Mouse (Mus musculus) G1E (cell line): ENCODE data around the gene Cdc42bpa. TPM values are rescaled to one million over a fixed set of nuclear protein-coding genes. Genes with fewer than 3 reads are reported as not detected.

Experiments used
- ATAC-seq: 2 replicates; pipeline ENCODE4 v1.8.0; 2016; ENCODE audit warnings: mild to moderate bottlenecking; ENCODE audit not compliant: insufficient number of reproducible peaks, poor library complexity, low FRiP score, severe bottlenecking; ENCODE audit errors: extremely low read depth
- DNase-seq: peaks from one replicate; pipeline ENCODE4 v3.0.0; 2012; ENCODE audit warnings: low spot score
- H3K27me3 ChIP-seq: 2 replicates; pipeline ENCODE4 v1.6.1; 2012; ENCODE audit warnings: mild to moderate bottlenecking, low read length, inconsistent platforms; ENCODE audit not compliant: insufficient read depth
- H3K36me3 ChIP-seq: replicated peaks from 2 replicates; pipeline ENCODE3; 2012; ENCODE audit warnings: mild to moderate bottlenecking, inconsistent platforms
- H3K4me1 ChIP-seq: 2 replicates; pipeline ENCODE4 v1.6.1; 2012; ENCODE audit warnings: low read depth, low read length, inconsistent platforms, mixed read lengths; ENCODE audit not compliant: insufficient read depth
- H3K4me3 ChIP-seq: 2 replicates; pipeline ENCODE4 v1.5.1; 2012; ENCODE audit warnings: low read depth, mild to moderate bottlenecking, inconsistent platforms, low read length, moderate library complexity, mixed read lengths
- H3K9me3 ChIP-seq: replicated peaks from 2 replicates; pipeline ENCODE4 v1.6.1; 2012; ENCODE audit warnings: inconsistent platforms
- CTCF ChIP-seq: IDR thresholded peaks from 2 replicates; pipeline ENCODE4 v1.5.1; 2012; ENCODE audit warnings: low read depth, low read length, inconsistent platforms, mixed read lengths
- GATA1 ChIP-seq: IDR thresholded peaks from 2 replicates; pipeline ENCODE4 v1.6.1; 2012; ENCODE audit warnings: borderline replicate concordance, low read length, inconsistent platforms, mixed read lengths
- GATA2 ChIP-seq: IDR thresholded peaks from 2 replicates; pipeline ENCODE4 v1.6.1; 2012; ENCODE audit warnings: low read depth, low read length, inconsistent platforms, borderline replicate concordance
- POLR2AphosphoS5 ChIP-seq: IDR thresholded peaks from 2 replicates; pipeline ENCODE4 v1.6.1; 2012; ENCODE audit warnings: low read depth, low read length, inconsistent platforms; ENCODE audit not compliant: insufficient replicate concordance
- TAL1 ChIP-seq: conservative IDR thresholded peaks from 2 replicates; pipeline ENCODE4 v1.6.1; 2012; ENCODE audit warnings: low read depth, low read length, inconsistent platforms, mixed read lengths
- polyA plus RNA-seq: library from polyadenylated mRNA; stranded (reverse); fragments of >175 nt; gene quantifications from 2 replicates; pipeline ENCODE4 v1.2.3, GENCODE M21; 2012
- total RNA-seq, 2 experiments: library from RNA; stranded (forward) in 1 of 2; stranded (reverse) in 1 of 2; fragments of 200-1000 nt in 1 of 2; fragments of >200 nt in 1 of 2; fragmentation: Nextera tagmentation in 1 of 2; gene quantifications; 2 replicates each; pipeline ENCODE4 v1.2.3; 2014 to 2017

Cdc42bpa gene
- total and polyA plus RNA-seq, 3 experiments, result 8.2 to 90.0 (median 28.2) TPM

DNA sequence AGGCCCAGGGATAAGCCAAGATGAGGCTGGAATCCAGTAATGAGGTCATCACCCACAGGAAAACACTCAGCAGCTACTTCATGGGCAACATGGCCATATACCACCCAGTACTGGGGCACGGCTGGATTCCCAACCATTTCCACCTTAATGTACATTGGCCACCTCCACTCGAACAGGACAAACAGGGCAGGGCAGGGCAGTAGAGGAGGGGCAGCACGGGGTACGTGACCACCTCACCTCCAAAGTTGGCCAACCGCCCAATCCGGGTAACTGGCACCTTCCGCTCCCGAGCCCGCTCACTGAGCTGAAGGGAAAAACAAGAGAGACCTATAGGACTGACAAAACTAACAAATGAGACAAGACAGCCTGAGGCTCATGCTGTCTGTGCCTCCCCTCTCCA is 218.1 kb downstream of the Cdc42bpa start:
- Histone ChIP-seq H3K4me3 (no peak overlapping the region), H3K27me3 (peaks cover 18% of the 10 kb centered on the region), H3K36me3 (peaks cover 7% of the 10 kb centered on the region), H3K9me3 (no peaks in the 10 kb centered on the region), H3K4me1 (no peaks in the 10 kb centered on the region)
- ATAC-seq (no peak), DNase-seq (no peak)
- TF ChIP-seq GATA2, result no peak
- no peak for TF ChIP-seq GATA1
- TF ChIP-seq POLR2AphosphoS5, result no peak
- no peak for TF ChIP-seq CTCF
- TF ChIP-seq TAL1, result no peak

DNA sequence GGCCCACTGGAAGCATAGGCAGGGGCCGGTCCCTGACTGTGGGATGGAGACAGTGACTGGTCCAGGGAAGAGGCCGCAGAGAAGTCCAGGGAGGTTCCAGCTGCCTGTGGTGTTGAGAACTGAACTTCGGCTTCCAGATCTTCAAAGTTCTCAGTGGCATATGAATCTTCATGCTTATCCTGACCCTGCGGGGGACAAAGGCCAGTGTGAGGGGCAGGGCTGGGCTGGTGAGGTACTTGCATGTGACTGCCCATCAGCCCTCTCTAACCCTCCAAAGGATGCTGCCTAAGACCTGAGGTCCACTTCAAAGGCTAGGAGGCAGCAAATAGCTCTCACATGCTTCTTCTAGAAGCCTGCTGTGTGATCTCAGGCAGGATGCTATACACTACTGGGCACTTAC is 218.8 kb downstream of the Cdc42bpa start:
- Histone ChIP-seq H3K4me3 (no peak overlapping the region), H3K27me3 (peaks cover 11% of the 10 kb centered on the region), H3K36me3 (peaks cover 7% of the 10 kb centered on the region), H3K9me3 (no peaks in the 10 kb centered on the region), H3K4me1 (no peaks in the 10 kb centered on the region)
- ATAC-seq, result no peak
- DNase-seq, result no peak
- TF ChIP-seq CTCF (no peak), TAL1 (no peak), GATA1 (no peak), GATA2 (no peak), POLR2AphosphoS5 (no peak)

DNA sequence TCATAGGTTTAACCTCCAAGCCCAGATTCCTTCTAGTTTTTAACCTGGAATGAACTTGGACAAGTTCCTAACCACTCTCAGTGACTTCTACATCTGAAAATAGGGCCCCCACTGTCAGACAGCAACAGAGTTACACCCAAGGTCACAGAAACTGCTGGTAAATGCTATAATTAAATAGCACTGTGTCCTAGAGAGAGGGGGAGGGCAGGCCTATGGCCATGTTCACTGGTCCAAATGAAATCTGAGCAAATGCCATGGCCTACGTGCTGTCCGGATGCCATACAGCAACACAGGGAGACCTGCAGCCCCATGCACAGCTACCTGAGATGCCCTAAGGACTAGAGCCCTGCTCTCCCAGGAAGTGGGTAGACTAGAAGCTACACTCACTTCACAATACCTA is 219.6 kb downstream of the Cdc42bpa start:
- no peak overlapping the region for H3K4me3 ChIP-seq
- peaks cover 8% of the 10 kb centered on the region for H3K27me3 ChIP-seq
- ATAC-seq (no peak), DNase-seq (no peak)
- no peak for TF ChIP-seq GATA2
- no peak for TF ChIP-seq CTCF
- no peak for TF ChIP-seq GATA1
- no peak for TF ChIP-seq TAL1
- TF ChIP-seq POLR2AphosphoS5, result no peak
- H3K9me3 ChIP-seq, result no peaks in the 10 kb centered on the region
- H3K36me3 ChIP-seq, result peaks cover 7% of the 10 kb centered on the region
- H3K4me1 ChIP-seq, result peaks cover 3% of the 10 kb centered on the region

DNA sequence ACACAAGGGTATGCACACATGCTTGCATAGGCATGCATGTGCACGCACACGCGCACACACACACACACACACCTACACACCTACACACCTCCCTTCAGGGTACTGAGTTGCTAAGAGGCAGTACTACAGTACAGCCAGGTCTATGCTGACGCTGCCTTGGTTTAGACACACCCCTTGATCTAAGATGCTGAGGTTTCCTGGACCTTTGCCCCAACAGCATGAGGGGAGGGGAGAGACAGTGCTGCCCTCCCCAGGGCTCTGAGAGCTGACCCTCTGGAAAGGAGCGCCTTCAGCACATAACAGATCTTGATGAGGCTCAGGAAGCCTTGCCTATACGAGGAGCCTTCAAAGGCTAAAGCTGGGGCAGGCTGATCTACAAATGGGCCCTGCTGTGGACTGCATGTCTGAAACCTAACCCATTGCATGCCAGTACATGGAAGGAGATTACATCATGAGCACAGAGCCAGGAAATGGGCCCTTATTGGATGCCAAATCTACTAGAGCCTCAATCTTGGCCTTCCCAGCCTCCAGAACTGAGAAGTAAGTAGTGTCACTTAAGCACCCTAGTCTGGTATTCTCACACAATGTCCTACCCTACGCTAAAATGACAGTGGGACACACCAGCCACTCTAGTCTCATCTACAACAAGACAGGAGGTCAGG is 221.2 kb downstream of the Cdc42bpa start:
- DNase-seq (no peak), ATAC-seq (no peak)
- Histone ChIP-seq H3K9me3 (no peaks in the 10 kb centered on the region), H3K4me1 (peaks cover 11% of the 10 kb centered on the region), H3K27me3 (peaks cover 10% of the 10 kb centered on the region), H3K4me3 (no peak overlapping the region), H3K36me3 (peaks cover 7% of the 10 kb centered on the region)
- TF ChIP-seq CTCF (no peak), GATA2 (no peak), GATA1 (no peak), POLR2AphosphoS5 (no peak), TAL1 (no peak)

DNA sequence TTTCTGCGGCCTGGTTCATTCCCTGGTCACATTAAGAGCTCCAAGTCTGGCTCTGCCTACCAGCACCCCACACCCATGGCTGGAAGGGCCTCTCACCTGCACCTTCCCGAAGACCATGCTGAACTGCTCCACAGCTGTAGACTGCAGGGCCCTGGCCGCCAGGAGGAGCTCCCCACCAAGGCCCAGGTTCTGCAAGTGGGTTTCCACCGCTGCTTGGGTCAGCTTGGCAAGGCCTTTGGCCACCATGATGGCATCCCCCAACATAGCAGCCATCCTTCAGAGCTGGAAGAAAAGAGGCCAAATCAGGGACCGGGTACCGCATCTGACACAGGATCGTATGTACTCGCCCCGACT is 221.7 kb downstream of the Cdc42bpa start:
- Histone ChIP-seq H3K9me3 (no peaks in the 10 kb centered on the region), H3K36me3 (peaks cover 5% of the 10 kb centered on the region), H3K4me3 (no peak overlapping the region), H3K27me3 (peaks cover 14% of the 10 kb centered on the region), H3K4me1 (peaks cover 11% of the 10 kb centered on the region)
- TF ChIP-seq TAL1 (no peak), CTCF (no peak), GATA1 (no peak), POLR2AphosphoS5 (no peak), GATA2 (no peak)
- DNase-seq (no peak), ATAC-seq (no peak)

DNA sequence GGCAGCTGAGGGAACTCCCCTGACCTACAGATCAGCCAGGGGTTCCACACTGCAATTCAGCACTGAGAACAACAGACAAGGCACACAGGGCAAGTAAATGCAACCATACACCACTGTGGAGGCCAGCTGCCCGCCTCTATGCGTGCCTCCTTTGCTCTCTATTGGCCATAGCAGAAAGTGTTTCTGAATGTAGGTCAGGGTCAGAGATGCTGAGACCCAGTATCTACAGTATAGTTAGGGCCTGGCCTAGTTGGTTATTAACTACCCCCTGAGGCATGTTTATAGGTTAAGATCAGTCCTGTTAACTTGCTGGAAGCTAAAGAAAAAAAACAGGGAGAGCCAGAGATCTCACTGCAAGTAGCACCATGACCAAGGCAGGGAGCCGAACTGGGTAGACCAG is 222.5 kb downstream of the Cdc42bpa start:
- peaks cover 11% of the 10 kb centered on the region for H3K4me1 ChIP-seq
- ATAC-seq, result no peak
- DNase-seq, result no peak
- H3K9me3 ChIP-seq, result no peaks in the 10 kb centered on the region
- H3K36me3 ChIP-seq, result peaks cover 5% of the 10 kb centered on the region
- no peak for TF ChIP-seq CTCF
- no peak for TF ChIP-seq TAL1
- no peak for TF ChIP-seq GATA1
- H3K27me3 ChIP-seq, result peaks cover 14% of the 10 kb centered on the region
- no peak overlapping the region for H3K4me3 ChIP-seq

DNA sequence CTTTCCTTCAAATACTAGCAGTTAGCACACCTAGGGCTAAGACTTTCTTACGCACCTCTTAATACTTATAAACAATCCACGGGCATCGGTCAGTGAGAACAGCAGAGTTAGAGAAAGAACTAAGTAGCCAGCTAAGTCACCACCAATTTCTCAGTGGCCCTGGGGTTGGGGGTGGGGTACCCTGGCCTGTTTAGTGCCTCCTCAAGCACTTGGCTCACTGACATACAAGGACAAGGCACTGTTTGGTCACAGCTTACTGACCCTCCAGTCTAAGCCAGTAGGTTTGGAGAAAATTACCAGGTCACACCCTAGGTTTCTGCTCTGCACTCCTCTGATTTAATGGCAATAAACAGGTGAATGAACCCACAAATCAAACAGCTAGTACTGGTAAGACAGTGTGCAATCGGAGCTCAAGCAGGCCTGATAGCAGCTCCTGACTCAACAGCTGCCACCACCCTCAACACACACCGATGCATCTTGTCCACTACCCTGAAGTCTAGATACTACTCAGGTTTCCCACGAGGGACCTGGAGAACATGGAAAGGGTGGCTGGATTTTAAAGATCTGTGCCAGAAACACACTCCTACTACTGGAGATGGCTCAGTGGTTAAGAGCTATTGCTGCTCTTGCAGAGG is 223.4 kb downstream of the Cdc42bpa start:
- H3K36me3 ChIP-seq, result peaks cover 2% of the 10 kb centered on the region
- no peak for ATAC-seq
- peaks cover 11% of the 10 kb centered on the region for H3K4me1 ChIP-seq
- no peak overlapping the region for H3K4me3 ChIP-seq
- H3K27me3 ChIP-seq, result peaks cover 20% of the 10 kb centered on the region
- TF ChIP-seq GATA1 (no peak), CTCF (no peak), TAL1 (no peak), POLR2AphosphoS5 (no peak), GATA2 (no peak)
- no peak for DNase-seq
- H3K9me3 ChIP-seq, result no peaks in the 10 kb centered on the region
